ENCODE assay signal across 1 mouse cellular context in the genomic region with DNA sequence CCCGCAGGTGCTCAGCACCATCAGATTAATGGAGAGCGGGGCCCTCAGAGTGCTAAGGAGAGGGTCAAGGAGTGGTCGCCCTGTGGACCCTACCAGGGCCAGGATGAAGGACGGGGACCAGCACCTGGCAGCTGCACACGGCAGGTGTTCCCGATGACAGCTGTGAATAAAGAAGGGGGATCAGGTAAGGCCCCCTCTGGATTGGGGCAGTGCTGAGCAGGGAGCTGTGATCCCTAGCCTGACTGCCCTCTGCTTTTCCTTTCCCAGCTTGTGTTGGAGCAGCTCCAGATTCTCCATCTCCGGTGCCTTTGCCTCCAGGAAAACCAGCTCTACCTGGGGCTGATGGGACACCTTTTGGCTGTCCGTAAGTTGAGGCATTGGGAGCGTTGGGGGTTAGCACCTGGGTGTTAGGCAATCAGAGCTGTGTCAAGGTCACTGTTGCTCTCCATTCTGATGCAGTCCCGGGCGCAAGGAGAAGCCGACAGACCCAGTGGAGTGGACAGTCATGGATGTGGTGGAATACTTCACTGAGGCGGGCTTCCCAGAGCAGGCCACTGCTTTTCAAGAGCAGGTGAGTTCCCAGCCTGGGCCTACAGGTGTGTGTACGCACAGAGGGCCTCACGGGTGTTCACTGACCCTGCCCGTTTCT.
TF ChIP-seq lines count a peak whose summit lies in the region.

No protein-coding gene starts in this region.

TF ChIP-seq in ES-E14, 5 proteins besides CTCF, POLR2A, EP300 and RAD21 (continued from another document):
- TF ChIP-seq ZNF384 (IDR thresholded peaks at IDR 0.05; ENCODE audit: low read depth, low read length): no peak
- no peak for TF ChIP-seq ZC3H11A (IDR thresholded peaks at IDR 0.05; ENCODE audit: borderline replicate concordance, low read depth, low read length)
- TF ChIP-seq HCFC1 (IDR thresholded peaks at IDR 0.05; ENCODE audit: borderline replicate concordance, insufficient read depth, low read length): no peak
- TF ChIP-seq CHD2 (IDR thresholded peaks at IDR 0.05; ENCODE audit: low read depth, low read length): no peak
